In the genomic region with DNA sequence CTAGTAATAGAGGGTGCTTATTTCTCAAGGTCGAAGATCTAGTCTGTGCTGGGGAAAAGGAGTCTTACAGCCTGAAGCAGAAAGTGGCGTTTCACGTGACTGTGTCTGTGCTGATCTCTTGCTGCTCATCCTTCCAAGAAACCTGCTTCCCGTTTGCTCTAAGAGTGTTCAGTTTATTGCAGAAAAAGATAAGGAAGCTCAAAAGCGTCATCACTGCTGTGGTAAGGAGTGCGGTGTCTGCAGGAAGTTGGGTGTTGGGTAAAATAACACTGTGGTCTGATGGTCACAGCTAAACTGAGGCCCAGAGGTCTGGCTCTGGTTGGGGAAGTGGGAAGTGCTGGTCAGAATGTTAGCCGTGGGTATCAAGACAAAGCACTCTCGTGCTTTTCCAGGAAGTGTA, we compare ENCODE assay signal across 11 mouse cellular contexts. TPM values are rescaled to one million over a fixed set of nuclear protein-coding genes. Genes with fewer than 3 reads are reported as not detected.
DNase-seq lines count a peak whose midpoint lies in the region; ATAC-seq and TF ChIP-seq lines count a peak whose summit lies in the region.
"Had no signal": no experiment of that assay in that cellular context is flagged by ENCODE, and none has a peak within 500 bp of the region (broad histone marks: within the 10 kb centered on the region; RNA-seq: fewer than 3 reads in every experiment).

No protein-coding gene starts in this region.

- H3K4me1 ChIP-seq in bone marrow macrophage, adult 2 months (ENCODE audit: control insufficient read depth, insufficient read depth, low read length), result peaks cover 39% of the 10 kb centered on the region
- no peaks in the 10 kb centered on the region for H3K4me1 ChIP-seq in liver, embryonic 11.5 days (replicated peaks; ENCODE audit: control insufficient read depth, insufficient read depth, low read length)
- H3K4me1 ChIP-seq in hindbrain, embryonic 12.5 days, result no peaks in the 10 kb centered on the region
- H3K4me1 ChIP-seq: embryonic facial prominence, embryonic 13.5 days had no signal

- 35% methylated on average over 8 of the region's 8 CpGs for WGBS in liver, embryonic 11.5 days
- WGBS in hindbrain, embryonic 12.5 days, result 92% methylated on average over 8 of the region's 8 CpGs

- no peak for TF ChIP-seq CTCF in bone marrow macrophage, adult 2 months (IDR thresholded peaks at IDR 0.05; ENCODE audit: low read depth, low read length)

- H3K9ac ChIP-seq in liver, embryonic 11.5 days (ENCODE audit: low read depth, low read length), result no peak overlapping the region
- no peak overlapping the region for H3K9ac ChIP-seq in hindbrain, embryonic 12.5 days
- H3K9ac ChIP-seq: embryonic facial prominence, embryonic 13.5 days had no signal

- peak overlapping the region; percentile 84 for H3K27ac ChIP-seq in bone marrow macrophage, adult 2 months (ENCODE audit: insufficient read depth, low read depth, low read length)
- no peak overlapping the region for H3K27ac ChIP-seq in liver, embryonic 11.5 days (ENCODE audit: low read depth, low read length)
- H3K27ac ChIP-seq in hindbrain, embryonic 12.5 days, result no peak overlapping the region
- H3K27ac ChIP-seq: embryonic facial prominence, embryonic 13.5 days had no signal

- no peak for TF ChIP-seq POLR2A in bone marrow macrophage, adult 2 months (IDR thresholded peaks at IDR 0.05; ENCODE audit: borderline replicate concordance, low read depth, low read length)

- no peaks in the 10 kb centered on the region for H3K9me3 ChIP-seq in liver, embryonic 11.5 days (ENCODE audit: control insufficient read depth, low read length)
- no peaks in the 10 kb centered on the region for H3K9me3 ChIP-seq in hindbrain, embryonic 12.5 days (replicated peaks)
- H3K9me3 ChIP-seq: embryonic facial prominence, embryonic 13.5 days had no signal

- H3K4me3 ChIP-seq in bone marrow macrophage, adult 2 months (ENCODE audit: insufficient read depth, low read length), result no peak overlapping the region
- no peak overlapping the region for H3K4me3 ChIP-seq in liver, embryonic 11.5 days (ENCODE audit: low read depth, low read length)
- no peak overlapping the region for H3K4me3 ChIP-seq in hindbrain, embryonic 12.5 days
- H3K4me3 ChIP-seq: embryonic facial prominence, embryonic 13.5 days had no signal

- H3K36me3 ChIP-seq in liver, embryonic 11.5 days (ENCODE audit: control insufficient read depth, insufficient read depth, low read length), result peaks cover 35% of the 10 kb centered on the region
- H3K36me3 ChIP-seq in hindbrain, embryonic 12.5 days, result peaks cover 71% of the 10 kb centered on the region

- ATAC-seq in liver, embryonic 11.5 days (replicated peaks; ENCODE audit: low FRiP score), result peak; percentile 80
- no peak for ATAC-seq in hindbrain, embryonic 12.5 days (ENCODE audit: low FRiP score)

- peak; percentile 52 for DNase-seq in layer of hippocampus, adult 11-12 months (ENCODE audit: low spot score)
- DNase-seq in layer of hippocampus, postnatal 10 days (ENCODE audit: low spot score in 2 of 2), result no peak
- DNase-seq in liver, embryonic 11.5 days (ENCODE audit: low spot score), result no peak
- DNase-seq in monocyte, adult 2 months (ENCODE audit: low read depth in 1 of 2, low spot score in 2 of 2), result peak; percentile 41 to 64
- DNase-seq in cerebellum, adult 9-10 months, result no peak
- DNase-seq in ovary, postnatal 10 days (ENCODE audit: low spot score), result no peak
- DNase-seq: right cerebral cortex, postnatal 14 days; thymus, postnatal 4 days had no signal

- H3K4me2 ChIP-seq in liver, embryonic 11.5 days, result no peak overlapping the region
- no peak overlapping the region for H3K4me2 ChIP-seq in hindbrain, embryonic 12.5 days (replicated peaks)
- H3K4me2 ChIP-seq: embryonic facial prominence, embryonic 13.5 days had no signal

- H3K27me3 ChIP-seq in liver, embryonic 11.5 days (replicated peaks; ENCODE audit: control insufficient read depth, insufficient read depth, low read length), result no peaks in the 10 kb centered on the region
- H3K27me3 ChIP-seq in hindbrain, embryonic 12.5 days, result no peaks in the 10 kb centered on the region
- H3K27me3 ChIP-seq: embryonic facial prominence, embryonic 13.5 days had no signal

RNA-seq across cellular contexts. Expression of a gene that starts 17.2 kb away (rescaled TPM):
- 10 to 100 TPM; 23.4 to 37.0 TPM for total RNA-seq in layer of hippocampus, postnatal 10 days (2021)
- 10.6 and 12.0 TPM in 2 replicates for polyA plus RNA-seq in bone marrow macrophage, adult 2 months (2012; ENCODE audit: insufficient read depth, insufficient read length, missing spikeins)
- 48.8 and 56.7 TPM in 2 replicates for polyA plus RNA-seq in liver, embryonic 11.5 days (2014; fragmentation: Nextera tagmentation; extraction: Ambion mirVana)
- 24.8 and 26.8 TPM in 2 replicates for polyA plus RNA-seq in hindbrain, embryonic 12.5 days (2016; fragmentation: Nextera tagmentation; extraction: Ambion mirVana)

RNA-seq across cellular contexts. Expression of a gene that starts 52.7 kb away (rescaled TPM):
- total RNA-seq in layer of hippocampus, postnatal 10 days (2021), result 10 to 100 TPM; 28.0 to 31.4 TPM
- 113 and 114 TPM in 2 replicates for polyA plus RNA-seq in bone marrow macrophage, adult 2 months (2012; ENCODE audit: insufficient read depth, insufficient read length, missing spikeins)
- polyA plus RNA-seq in liver, embryonic 11.5 days (2014; fragmentation: Nextera tagmentation; extraction: Ambion mirVana), result 17.4 and 19.7 TPM in 2 replicates
- 14.5 and 17.2 TPM in 2 replicates for polyA plus RNA-seq in hindbrain, embryonic 12.5 days (2016; fragmentation: Nextera tagmentation; extraction: Ambion mirVana)

Comparison
In these comparisons a context has a peak if more than half of its experiments do, and no peak if none do; other contexts are left out.
1. DNase-seq: peak in layer of hippocampus, adult 11-12 months (single experiment) and monocyte, adult 2 months (2 of 2); none in layer of hippocampus, postnatal 10 days (0 of 2), liver, embryonic 11.5 days (single experiment), cerebellum, adult 9-10 months (single experiment) and ovary, postnatal 10 days (single experiment).